In genomic region chr6:83914183-83914719, GRCm38 (mm10) we compare ENCODE assay signal across 7 mouse cellular contexts. TPM values are rescaled to one million over a fixed set of nuclear protein-coding genes. Genes with fewer than 3 reads are reported as not detected.
DNase-seq lines count a peak whose midpoint lies in the region; ATAC-seq lines count a peak whose summit lies in the region.

No protein-coding gene starts in this region.

- no peaks in the 10 kb centered on the region for H3K9me3 ChIP-seq in intestine, embryonic 15.5 days
- no peaks in the 10 kb centered on the region for H3K9me3 ChIP-seq in midbrain, embryonic 10.5 days (replicated peaks)

- H3K9ac ChIP-seq in intestine, embryonic 15.5 days: peak overlapping the region; percentile 98

- WGBS in intestine, embryonic 15.5 days: under 1% methylated on average over 48 of the region's 50 CpGs
- under 1% methylated on average over 41 of the region's 50 CpGs for WGBS in midbrain, embryonic 10.5 days

- no peaks in the 10 kb centered on the region for H3K4me1 ChIP-seq in intestine, embryonic 15.5 days (replicated peaks)
- peaks cover 4% of the 10 kb centered on the region; the same call in 1 of the 2 replicates for H3K4me1 ChIP-seq in midbrain, embryonic 10.5 days

- peak overlapping the region; percentile 58 for H3K4me2 ChIP-seq in intestine, embryonic 15.5 days (replicated peaks)

- H3K27ac ChIP-seq in intestine, embryonic 15.5 days: peak overlapping the region; percentile 92
- H3K27ac ChIP-seq in midbrain, embryonic 10.5 days (replicated peaks): peak overlapping the region; percentile 100

- no peaks in the 10 kb centered on the region for H3K36me3 ChIP-seq in intestine, embryonic 15.5 days
- H3K36me3 ChIP-seq in midbrain, embryonic 10.5 days: peaks cover 2% of the 10 kb centered on the region; the same call in 1 of the 2 replicates

- peak; percentile 99 for ATAC-seq in intestine, embryonic 15.5 days

- DNase-seq in adrenal gland, adult 2 months: peak; percentile 98
- peak; percentile 97 for DNase-seq in embryo, embryonic 11.5 days (ENCODE audit: low read depth, low spot score)
- DNase-seq in gastrocnemius, postnatal 36 days: peak; percentile 98 to 99
- DNase-seq in left cerebral cortex, postnatal 25 days (ENCODE audit: low spot score in 2 of 2): peak; percentile 99
- peak; percentile 98 for DNase-seq in midbrain, embryonic 10.5 days (ENCODE audit: low spot score)
- peak; percentile 100 for DNase-seq in right cerebral cortex, postnatal 4 days

- no peaks in the 10 kb centered on the region for H3K27me3 ChIP-seq in intestine, embryonic 15.5 days (replicated peaks)
- no peaks in the 10 kb centered on the region for H3K27me3 ChIP-seq in midbrain, embryonic 10.5 days (ENCODE audit: low read depth, poor library complexity, severe bottlenecking)

- intact Hi-C loops in gastrocnemius, postnatal 36 days (cut with DNase I): loop anchor here (5.0 kb wide), 2 partner anchors 37 to 157 kb away; no protein-coding TSS in a partner anchor
- intact Hi-C loops in left cerebral cortex, postnatal 25 days (cut with DNase I): loop anchor here (1.0 kb wide), 1 partner anchor 34 kb away; no protein-coding TSS in a partner anchor

- peak overlapping the region; percentile 100 for H3K4me3 ChIP-seq in intestine, embryonic 15.5 days (replicated peaks)
- H3K4me3 ChIP-seq in midbrain, embryonic 10.5 days: peak overlapping the region; percentile 83

RNA-seq across cellular contexts. Expression of gene Zfp638, which starts 47.3 kb away (rescaled TPM):
- 100 to 1,000 TPM in 1 of 2 experiments, 10 to 100 TPM in 1; 82.6 to 118 TPM for total RNA-seq in adrenal gland, adult 2 months (2021)
- polyA plus RNA-seq in adrenal gland, adult 2 months (2012; rRNA removed): 7.1 and 7.4 TPM in 2 replicates
- 10 to 100 TPM; 35.9 to 36.9 TPM for total RNA-seq in gastrocnemius, postnatal 36 days (2021)
- 43.3 and 49.9 TPM in 2 replicates for polyA plus RNA-seq in intestine, embryonic 15.5 days (2015; fragmentation: Nextera tagmentation; extraction: Ambion mirVana)
- 100 to 1,000 TPM; 127 to 141 TPM for total RNA-seq in left cerebral cortex, postnatal 25 days (2021)
- 67.2 and 72.9 TPM in 2 replicates for polyA plus RNA-seq in midbrain, embryonic 10.5 days (2016; fragmentation: Nextera tagmentation; extraction: Ambion mirVana)

Comparison
In these comparisons a context has a peak if more than half of its experiments do, and no peak if none do; other contexts are left out.
1. Peak in every context shown above with its lines: DNase-seq, ATAC-seq, H3K4me3 ChIP-seq and H3K27ac ChIP-seq.